Mouse (Mus musculus) E14TG2a.4 (cell line): ENCODE measurements around the gene Gp1bb.

Source experiments
- H3K27me3 ChIP-seq: 2 replicates; pipeline ENCODE4 v1.6.1; 2014; ENCODE audit warnings: low read length, control low read depth; ENCODE audit not compliant: insufficient read depth
- H3K36me3 ChIP-seq: 2 replicates; pipeline ENCODE4 v1.6.1; 2014; ENCODE audit warnings: low read length, control low read depth; ENCODE audit not compliant: insufficient read depth
- H3K4me1 ChIP-seq: replicated peaks from 2 replicates; pipeline ENCODE4 v1.6.1; 2014; ENCODE audit warnings: low read depth, low read length, control low read depth
- H3K4me3 ChIP-seq: replicated peaks from 2 replicates; pipeline ENCODE4 v1.5.1; 2014; ENCODE audit warnings: mild to moderate bottlenecking, low read length
- H3K9me3 ChIP-seq: 2 replicates; pipeline ENCODE4 v1.6.1; 2014; ENCODE audit warnings: low read length, control low read depth
- CTCF ChIP-seq: conservative IDR thresholded peaks from 2 replicates; pipeline ENCODE4 v1.5.1; 2014; ENCODE audit warnings: low read length
- NANOG ChIP-seq: IDR thresholded peaks from 2 replicates; pipeline ENCODE4 v1.6.1; 2014; ENCODE audit warnings: borderline replicate concordance, low read length, mixed read lengths
- POU5F1 ChIP-seq: IDR thresholded peaks from 2 replicates; pipeline ENCODE4 v1.6.1; 2014; ENCODE audit warnings: low read length, borderline replicate concordance

Gene Gp1bb

DNA sequence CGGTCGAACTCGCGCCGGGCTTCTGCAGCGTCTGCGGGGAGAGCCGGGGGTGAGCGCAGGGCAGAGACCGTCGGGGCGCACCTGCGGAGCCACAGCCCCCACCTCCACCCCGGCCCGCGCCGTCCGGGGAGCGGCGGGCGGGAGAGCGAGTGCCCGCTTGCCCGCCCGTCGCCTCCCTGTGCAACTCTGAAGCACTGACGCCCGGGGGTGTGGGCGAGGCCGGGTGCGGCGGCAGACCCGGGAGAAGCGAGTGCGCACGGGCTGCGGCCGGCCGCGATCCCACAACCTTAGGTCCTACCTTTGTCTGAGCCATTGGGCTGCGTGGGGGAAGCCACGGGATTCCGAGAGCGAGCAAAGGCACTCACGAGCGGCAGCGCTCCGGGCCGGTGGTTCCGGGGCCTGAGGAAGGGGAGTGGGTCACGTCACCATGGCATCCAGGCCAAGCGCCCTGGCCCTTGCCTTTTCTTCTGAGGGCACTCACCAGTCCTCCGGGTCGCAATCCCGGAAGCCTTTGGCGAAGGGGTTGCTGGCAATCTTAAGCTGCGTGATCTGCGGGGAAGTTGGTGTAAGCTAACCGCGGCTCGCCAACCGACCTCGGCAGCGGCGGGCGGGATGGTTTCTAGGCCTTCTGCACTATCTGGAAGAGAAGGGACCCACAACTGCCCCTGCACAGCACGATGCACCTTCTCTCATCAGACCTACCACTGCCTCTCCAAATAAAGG, 39.6 kb downstream of the Gp1bb start:
- TF ChIP-seq POU5F1 = no peak
- TF ChIP-seq NANOG = no peak
- TF ChIP-seq CTCF = no peak
- peaks cover 95% of the 10 kb centered on the region for H3K27me3 ChIP-seq
- H3K4me1 ChIP-seq = peaks cover 28% of the 10 kb centered on the region
- peak overlapping the region; percentile 73 for H3K4me3 ChIP-seq
- H3K36me3 ChIP-seq = no peaks in the 10 kb centered on the region
- no peaks in the 10 kb centered on the region for H3K9me3 ChIP-seq

DNA sequence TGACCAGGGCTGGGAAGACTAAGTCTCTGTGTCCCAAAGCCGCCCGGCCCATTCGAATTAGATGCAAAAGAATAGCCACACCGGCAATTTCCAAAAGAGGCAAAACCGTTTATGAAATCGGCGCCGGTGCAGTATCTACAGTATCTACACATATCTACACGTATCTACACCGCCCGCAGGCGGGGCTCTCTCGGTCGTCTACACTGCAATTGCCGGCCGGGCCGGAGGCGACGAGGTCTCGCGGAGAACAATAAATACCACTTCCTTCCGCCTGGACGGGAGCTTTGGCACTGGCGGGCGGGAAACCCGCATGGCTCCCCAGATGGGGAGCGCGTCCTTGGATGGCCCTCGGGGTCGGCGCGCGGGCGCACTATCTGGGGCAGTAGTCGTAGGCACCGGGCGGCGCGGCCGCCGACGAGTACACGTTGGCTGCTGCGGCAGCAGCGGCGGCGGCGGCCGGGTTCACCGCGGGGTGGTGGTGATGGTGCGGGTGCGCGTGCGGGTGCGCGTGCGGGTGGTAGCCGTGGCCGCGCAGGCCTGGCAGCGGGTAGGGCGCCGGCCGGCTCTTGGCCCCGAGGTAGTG, 40.5 kb downstream of the Gp1bb start:
- H3K27me3 ChIP-seq = peaks cover 96% of the 10 kb centered on the region
- H3K9me3 ChIP-seq = no peaks in the 10 kb centered on the region
- peaks cover 23% of the 10 kb centered on the region for H3K4me1 ChIP-seq
- H3K36me3 ChIP-seq = no peaks in the 10 kb centered on the region
- peak overlapping the region; percentile 73 for H3K4me3 ChIP-seq
- TF ChIP-seq POU5F1 = no peak
- TF ChIP-seq NANOG = no peak
- no peak for TF ChIP-seq CTCF

- peak overlapping the region; percentile 73 for H3K4me3 ChIP-seq
- peaks cover 20% of the 10 kb centered on the region for H3K4me1 ChIP-seq
- no peaks in the 10 kb centered on the region for H3K36me3 ChIP-seq
- H3K9me3 ChIP-seq = no peaks in the 10 kb centered on the region
- H3K27me3 ChIP-seq = peaks cover 95% of the 10 kb centered on the region
- TF ChIP-seq NANOG (no peak), CTCF (no peak), POU5F1 (no peak)
These were observed 41.1 kb downstream of the Gp1bb start for GRCm38 (mm10) chr16:18581050-18581622.

DNA sequence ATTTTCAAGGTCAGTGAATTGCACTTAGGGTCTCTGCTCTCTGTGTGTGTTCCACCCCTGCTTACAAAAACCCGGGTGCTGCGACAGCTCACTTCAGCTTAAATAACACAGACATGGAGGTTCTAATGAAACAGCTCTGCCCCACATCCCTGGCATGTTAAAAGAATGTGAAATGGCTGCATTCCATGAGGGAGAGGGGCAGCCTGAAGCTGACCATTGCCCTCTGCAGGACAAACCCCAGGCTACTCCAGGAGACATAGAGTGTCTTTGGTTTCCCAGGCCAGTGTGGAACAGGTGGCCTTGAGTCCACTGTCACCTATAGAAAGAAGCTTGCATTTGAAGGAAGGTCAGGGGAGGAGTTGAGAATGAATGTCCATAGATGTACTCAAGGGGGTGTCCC, 41.8 kb downstream of the Gp1bb start:
- TF ChIP-seq POU5F1 = no peak
- TF ChIP-seq CTCF = no peak
- no peak for TF ChIP-seq NANOG
- peaks cover 14% of the 10 kb centered on the region for H3K4me1 ChIP-seq
- H3K9me3 ChIP-seq = no peaks in the 10 kb centered on the region
- H3K4me3 ChIP-seq = no peak overlapping the region
- H3K36me3 ChIP-seq = no peaks in the 10 kb centered on the region
- peaks cover 93% of the 10 kb centered on the region for H3K27me3 ChIP-seq

- Histone ChIP-seq H3K27me3 (peaks cover 75% of the 10 kb centered on the region), H3K4me3 (no peak overlapping the region), H3K4me1 (peaks cover 9% of the 10 kb centered on the region), H3K9me3 (no peaks in the 10 kb centered on the region), H3K36me3 (no peaks in the 10 kb centered on the region)
- TF ChIP-seq POU5F1 = no peak
These were observed 44.5 kb downstream of the Gp1bb start for GRCm38 (mm10) chr16:18577599-18578160.

- H3K27me3 ChIP-seq = peaks cover 69% of the 10 kb centered on the region
- H3K4me1 ChIP-seq = peaks cover 8% of the 10 kb centered on the region
- H3K36me3 ChIP-seq = no peaks in the 10 kb centered on the region
- no peak for TF ChIP-seq CTCF
- no peak for TF ChIP-seq POU5F1
- no peak for TF ChIP-seq NANOG
- H3K9me3 ChIP-seq = no peaks in the 10 kb centered on the region
- no peak overlapping the region for H3K4me3 ChIP-seq
These were observed 45.1 kb downstream of the Gp1bb start for GRCm38 (mm10) chr16:18577071-18577470.

DNA sequence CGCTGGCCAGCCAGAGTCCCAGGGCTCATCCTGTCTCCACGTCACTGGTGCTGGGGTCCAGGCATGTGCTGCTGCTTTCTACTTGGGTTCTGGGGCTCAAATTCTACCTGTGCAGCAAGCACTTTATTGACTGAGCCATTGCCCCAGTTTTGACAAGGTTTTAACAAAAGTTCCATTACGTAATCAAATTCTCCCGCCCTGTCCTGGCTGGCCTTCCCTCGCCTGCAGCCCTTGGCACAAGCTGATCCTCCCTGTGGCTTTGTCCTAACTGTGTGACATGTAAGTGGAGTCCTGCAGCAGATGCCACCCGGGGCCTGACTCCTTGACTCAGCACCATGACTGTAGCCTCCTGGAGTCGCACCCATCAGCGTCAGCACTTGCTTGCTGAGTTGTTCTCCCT, 48.0 kb downstream of the Gp1bb start:
- Histone ChIP-seq H3K4me3 (no peak overlapping the region), H3K4me1 (no peaks in the 10 kb centered on the region; the same call in 1 of the 2 replicates), H3K9me3 (no peaks in the 10 kb centered on the region), H3K36me3 (no peaks in the 10 kb centered on the region), H3K27me3 (peaks cover 40% of the 10 kb centered on the region)
- TF ChIP-seq NANOG = no peak
- TF ChIP-seq POU5F1 = no peak
- TF ChIP-seq CTCF = no peak
